Comparison of ENCODE assay signal across 20 mouse cellular contexts in the genomic region with DNA sequence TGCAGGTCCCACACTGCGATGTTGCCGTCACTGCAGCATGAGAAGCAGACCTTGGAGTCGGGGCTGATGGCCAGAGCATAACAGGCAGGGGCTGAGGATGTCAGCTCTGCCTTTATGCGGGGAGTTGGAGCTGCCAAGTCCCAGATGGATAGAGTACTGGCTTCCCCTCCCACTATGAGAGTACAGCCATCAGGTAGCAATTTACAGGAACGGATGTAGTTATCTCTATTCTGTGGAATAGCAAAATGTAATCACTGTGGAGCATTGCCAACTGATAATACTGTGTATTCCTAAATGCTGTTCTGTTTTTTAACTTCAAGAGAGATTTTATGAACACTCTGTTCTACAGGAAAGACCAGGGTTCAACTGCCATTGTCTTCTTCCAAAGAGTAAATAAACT.
DNase-seq lines count a peak whose midpoint lies in the region; ATAC-seq and TF ChIP-seq lines count a peak whose summit lies in the region.
"Had no signal": no experiment of that assay in that cellular context is flagged by ENCODE, and none has a peak within 500 bp of the region (broad histone marks: within the 10 kb centered on the region; RNA-seq: fewer than 3 reads in every experiment).

No protein-coding gene starts in this region.

- H3K9me3 ChIP-seq in heart, embryonic 11.5 days (replicated peaks; ENCODE audit: control insufficient read depth, low read length), result no peaks in the 10 kb centered on the region
- no peaks in the 10 kb centered on the region for H3K9me3 ChIP-seq in liver, embryonic 12.5 days (replicated peaks)
- H3K9me3 ChIP-seq in stomach, embryonic 16.5 days (replicated peaks; ENCODE audit: control insufficient read depth, low read length), result no peaks in the 10 kb centered on the region
- H3K9me3 ChIP-seq: forebrain, embryonic 13.5 days; limb, embryonic 13.5 days; midbrain, embryonic 13.5 days; neural tube, embryonic 12.5 days had no signal

- intact Hi-C loops in heart, postnatal 14 days (cut with DNase I), result no loop called here

- H3K4me3 ChIP-seq in heart, embryonic 11.5 days (ENCODE audit: low read depth, low read length), result no peak overlapping the region
- H3K4me3 ChIP-seq in liver, adult 2 months (ENCODE audit: insufficient read depth, low read depth, low read length), result no peak overlapping the region
- no peak overlapping the region for H3K4me3 ChIP-seq in liver, embryonic 12.5 days
- H3K4me3 ChIP-seq in stomach, embryonic 16.5 days (replicated peaks; ENCODE audit: low read length), result no peak overlapping the region
- H3K4me3 ChIP-seq: forebrain, embryonic 13.5 days; heart, adult 2 months; limb, embryonic 13.5 days; midbrain, embryonic 13.5 days; neural tube, embryonic 12.5 days had no signal

- no peak overlapping the region for H3K27ac ChIP-seq in heart, embryonic 11.5 days (ENCODE audit: low read depth, low read length)
- peak overlapping the region; percentile 44 for H3K27ac ChIP-seq in liver, adult 2 months (replicated peaks; ENCODE audit: insufficient read depth, low read depth, low read length)
- no peak overlapping the region for H3K27ac ChIP-seq in liver, embryonic 12.5 days
- no peak overlapping the region for H3K27ac ChIP-seq in stomach, embryonic 16.5 days (ENCODE audit: low read length)
- H3K27ac ChIP-seq: forebrain, embryonic 13.5 days; heart, adult 2 months; hindbrain, postnatal 0 days; limb, embryonic 13.5 days; midbrain, embryonic 13.5 days; neural tube, embryonic 12.5 days had no signal

- H3K4me2 ChIP-seq in heart, embryonic 11.5 days, result no peak overlapping the region
- H3K4me2 ChIP-seq in liver, embryonic 12.5 days, result no peak overlapping the region
- no peak overlapping the region for H3K4me2 ChIP-seq in stomach, embryonic 16.5 days (ENCODE audit: low read depth, low read length)
- H3K4me2 ChIP-seq: forebrain, embryonic 13.5 days; limb, embryonic 13.5 days; midbrain, embryonic 13.5 days; neural tube, embryonic 12.5 days had no signal

- no peak overlapping the region for H3K9ac ChIP-seq in heart, embryonic 11.5 days (ENCODE audit: low read depth, low read length)
- H3K9ac ChIP-seq in liver, adult 2 months (ENCODE audit: low read depth, low read length), result no peak overlapping the region
- H3K9ac ChIP-seq in liver, embryonic 12.5 days, result no peak overlapping the region
- H3K9ac ChIP-seq in stomach, embryonic 16.5 days (ENCODE audit: low read length), result no peak overlapping the region
- H3K9ac ChIP-seq: forebrain, embryonic 13.5 days; limb, embryonic 13.5 days; midbrain, embryonic 13.5 days; neural tube, embryonic 12.5 days had no signal

- no peak for TF ChIP-seq POLR2A in liver, adult 2 months (IDR thresholded peaks at IDR 0.05; ENCODE audit: extremely low read depth, insufficient read depth, low read length)

- peaks cover 2% of the 10 kb centered on the region; the same call in 1 of the 2 replicates for H3K27me3 ChIP-seq in heart, embryonic 11.5 days (ENCODE audit: control insufficient read depth, insufficient read depth, low read length)
- no peaks in the 10 kb centered on the region for H3K27me3 ChIP-seq in liver, adult 2 months (ENCODE audit: control insufficient read depth, insufficient read depth, low read length)
- H3K27me3 ChIP-seq in liver, embryonic 12.5 days (replicated peaks), result no peaks in the 10 kb centered on the region
- no peaks in the 10 kb centered on the region for H3K27me3 ChIP-seq in stomach, embryonic 16.5 days (ENCODE audit: control insufficient read depth, insufficient read depth, low read length)
- H3K27me3 ChIP-seq: forebrain, embryonic 13.5 days; limb, embryonic 13.5 days; midbrain, embryonic 13.5 days; neural tube, embryonic 12.5 days had no signal

- DNase-seq in heart, postnatal 14 days, result no peak
- DNase-seq in liver, adult 2 months (ENCODE audit: extremely low read depth, low read depth, low spot score), result peak; percentile 41
- peak; percentile 12 for DNase-seq in lung, postnatal 14 days
- DNase-seq in embryo, embryonic 11 days, result no peak
- DNase-seq: adrenal gland, postnatal 36 days; B cell, adult 2 months; cerebellum, adult 18-20 months; gastrocnemius, postnatal 14 days; right cerebral cortex, postnatal 4 days; thymus, adult 2 months had no signal

- WGBS in heart, embryonic 11.5 days (ENCODE audit: insufficient replicate concordance), result 42% methylated on average over 5 of the region's 5 CpGs
- 69% methylated on average over 5 of the region's 5 CpGs for WGBS in liver, adult 2 months
- WGBS in liver, embryonic 12.5 days (ENCODE audit: insufficient replicate concordance), result 65% methylated on average over 5 of the region's 5 CpGs
- 70% methylated on average over 5 of the region's 5 CpGs for WGBS in stomach, embryonic 16.5 days

- peaks cover 2% of the 10 kb centered on the region for H3K36me3 ChIP-seq in heart, embryonic 11.5 days (ENCODE audit: control insufficient read depth, insufficient read depth, low read length)
- peaks cover 47% of the 10 kb centered on the region for H3K36me3 ChIP-seq in liver, adult 2 months (ENCODE audit: control insufficient read depth, insufficient read depth, low read length)
- H3K36me3 ChIP-seq in liver, embryonic 12.5 days, result peaks cover 57% of the 10 kb centered on the region
- peaks cover 25% of the 10 kb centered on the region for H3K36me3 ChIP-seq in stomach, embryonic 16.5 days (ENCODE audit: control insufficient read depth, insufficient read depth, low read length)

- no peak for TF ChIP-seq CTCF in liver, adult 2 months (IDR thresholded peaks at IDR 0.05; ENCODE audit: low read depth, low read length)

- no peaks in the 10 kb centered on the region for H3K79me2 ChIP-seq in liver, adult 2 months (ENCODE audit: control insufficient read depth, insufficient read depth, low read length)

- ATAC-seq in heart, embryonic 11.5 days (replicated peaks; ENCODE audit: insufficient number of reproducible peaks, low FRiP score, low TSS enrichment), result peak; percentile 39; the same call in 1 of the 2 replicates
- no peak for ATAC-seq in liver, embryonic 12.5 days
- 0 out of 2 replicates have a peak, but pooled peaks have one; percentile 29 for ATAC-seq in stomach, embryonic 16.5 days (ENCODE audit: insufficient read depth, low FRiP score)
- ATAC-seq: hindbrain, postnatal 0 days; intestine, postnatal 0 days; midbrain, embryonic 13.5 days had no signal

- no peaks in the 10 kb centered on the region for H3K4me1 ChIP-seq in heart, embryonic 11.5 days (ENCODE audit: control insufficient read depth, insufficient read depth, low read length)
- peaks cover 23% of the 10 kb centered on the region for H3K4me1 ChIP-seq in liver, adult 2 months (ENCODE audit: control insufficient read depth, insufficient read depth, low read length)
- H3K4me1 ChIP-seq in liver, embryonic 12.5 days, result peaks cover 8% of the 10 kb centered on the region; the same call in 1 of the 2 replicates
- 0 out of 2 replicates have a peak, but pooled peaks cover 2% of the 10 kb centered on the region for H3K4me1 ChIP-seq in stomach, embryonic 16.5 days (ENCODE audit: control insufficient read depth, insufficient read depth, low read length)
- H3K4me1 ChIP-seq: forebrain, embryonic 13.5 days; limb, embryonic 13.5 days; midbrain, embryonic 13.5 days; neural tube, embryonic 12.5 days had no signal

Comparison
In these comparisons a context has a peak if more than half of its experiments do, and no peak if none do; other contexts are left out.
1. DNase-seq: peak in liver, adult 2 months (single experiment) and lung, postnatal 14 days (single experiment); none in heart, postnatal 14 days (0 of 2) and embryo, embryonic 11 days (single experiment).